Mouse (Mus musculus) heart, postnatal 0 days (tissue): ENCODE measurements at regions not wholly inside any gene's neighbourhood (a gene's known extent, or its start where the extent isn't known, plus 50 kb on each side); places are given as distances from the start of the nearest gene placed in this dataset.

ENCODE experiments used
- ATAC-seq: fragments of 200-750 bp; cut with Nextera tagmentation; 2 replicates; pipeline ENCODE4 v1.8.0; 2017; ENCODE audit warnings: low read depth, moderate number of reproducible peaks, moderate library complexity; ENCODE audit not compliant: insufficient read depth
- DNase-seq: peaks from one replicate; pipeline ENCODE4 v3.0.0-alpha.2; 2016; ENCODE audit warnings: low spot score
- H3K27ac ChIP-seq: fragments of 300-500 bp; sonication (generic); 2 replicates; pipeline ENCODE4 v1.5.1; 2014; ENCODE audit warnings: low read depth, mild to moderate bottlenecking
- H3K27me3 ChIP-seq: fragments of 300-500 bp; sonication (generic); 2 replicates; pipeline ENCODE4 v1.6.1; 2014; ENCODE audit warnings: low read length, mixed read lengths; ENCODE audit not compliant: control insufficient read depth, insufficient read depth
- H3K36me3 ChIP-seq: fragments of 300-500 bp; sonication (generic); replicated peaks from 2 replicates; pipeline ENCODE4 v1.6.1; 2014; ENCODE audit warnings: low read length, mixed read lengths; ENCODE audit not compliant: control insufficient read depth, insufficient read depth
- H3K4me1 ChIP-seq: fragments of 300-500 bp; sonication (generic); 2 replicates; pipeline ENCODE4 v1.6.1; 2014; ENCODE audit warnings: antibody characterized with exemption; ENCODE audit not compliant: control insufficient read depth, insufficient read depth
- H3K4me2 ChIP-seq: fragments of 300-500 bp; sonication (generic); 2 replicates; pipeline ENCODE4 v1.6.1; 2014; ENCODE audit warnings: low read depth, mild to moderate bottlenecking, low read length, moderate library complexity
- H3K4me3 ChIP-seq: fragments of 300-500 bp; sonication (generic); 2 replicates; pipeline ENCODE4 v1.5.1; 2014; ENCODE audit warnings: low read depth, low read length
- H3K9ac ChIP-seq: fragments of 300-500 bp; sonication (generic); replicated peaks from 2 replicates; pipeline ENCODE4 v1.6.1; 2014; ENCODE audit warnings: low read depth, low read length, mixed read lengths
- H3K9me3 ChIP-seq: fragments of 300-500 bp; sonication (generic); replicated peaks from 2 replicates; pipeline ENCODE4 v1.6.1; 2016; ENCODE audit warnings: low read length; ENCODE audit not compliant: control insufficient read depth
- CTCF ChIP-seq: IDR thresholded peaks from 2 replicates; pipeline ENCODE4 v1.5.1; 2016; ENCODE audit warnings: antibody characterized with exemption, control low read depth, low read depth
- EP300 ChIP-seq: IDR thresholded peaks from 2 replicates; pipeline ENCODE4 v1.6.1; 2016; ENCODE audit warnings: antibody characterized with exemption, low read depth
- WGBS: fragments of 180-500 bp; shearing (Covaris S2); extraction: QIAGEN DNeasy Blood & Tissue Kit; methylation state at CpG from one replicate; pipeline ENCODE4 v1.1.7; 2014; 5-methylcytosine and 5-hydroxymethylcytosine counted together

DNA sequence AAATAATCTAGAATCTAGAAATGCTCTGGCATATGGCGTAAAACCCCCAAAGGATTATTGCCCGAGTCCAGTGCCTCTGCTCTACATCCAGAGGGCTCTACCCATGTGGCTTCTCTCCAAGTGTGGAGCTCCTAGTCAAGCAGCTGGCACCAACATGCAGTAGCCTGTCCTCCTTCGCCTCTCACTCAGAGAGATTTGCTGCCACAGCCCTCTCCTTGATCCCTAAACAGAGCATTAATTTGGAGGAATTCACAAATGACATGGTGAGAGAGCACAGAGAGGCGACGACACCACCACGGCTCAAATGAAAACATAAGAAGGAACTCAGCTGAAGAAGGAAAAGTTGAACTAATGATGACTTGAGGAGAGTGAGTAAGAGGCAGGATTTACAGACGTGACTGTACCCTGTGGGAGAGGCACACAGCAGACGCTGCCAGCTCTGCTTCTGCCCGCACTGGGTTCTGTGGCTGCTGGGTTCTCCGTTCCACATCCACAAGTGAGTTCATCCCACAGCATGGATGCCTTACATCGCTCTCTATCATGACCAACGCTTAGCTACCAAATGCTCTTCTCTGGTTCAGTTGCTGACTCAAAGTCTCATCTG lies 132.8 kb downstream of the Ibtk start:
- no peak for DNase-seq
- H3K4me2 ChIP-seq = no peak overlapping the region
- H3K9me3 ChIP-seq = no peaks in the 10 kb centered on the region
- H3K4me3 ChIP-seq = no peak overlapping the region
- H3K27ac ChIP-seq = no peak overlapping the region
- no peak for ATAC-seq
- no peak overlapping the region for H3K9ac ChIP-seq
- 0 out of 2 replicates have a peak, but pooled peaks cover 6% of the 10 kb centered on the region for H3K4me1 ChIP-seq
- TF ChIP-seq EP300 (no peak), CTCF (no peak)
- no peaks in the 10 kb centered on the region for H3K27me3 ChIP-seq
- WGBS = 77% methylated on average over 12 of the region's 12 CpGs
- no peaks in the 10 kb centered on the region for H3K36me3 ChIP-seq

DNA sequence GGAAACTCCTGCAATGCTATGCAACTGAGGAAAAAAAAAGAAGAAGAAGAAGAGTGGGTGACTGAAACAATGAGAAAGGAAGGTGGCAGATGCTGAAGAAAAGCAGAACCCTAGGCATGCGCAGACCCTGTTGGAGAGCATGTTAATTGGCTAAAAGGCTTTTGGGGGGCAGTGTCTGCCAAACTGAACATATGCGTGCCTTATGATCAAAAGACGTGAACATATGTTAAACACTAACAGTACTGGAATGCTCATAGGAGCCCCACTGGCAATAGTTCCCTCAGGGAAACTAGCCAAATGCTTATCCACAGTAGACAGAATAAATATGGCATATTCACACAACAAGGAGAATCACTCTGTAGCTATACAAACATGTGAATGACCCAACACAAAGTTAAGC lies 140.0 kb downstream of the Ibtk start:
- DNase-seq (no peak), ATAC-seq (no peak)
- no peaks in the 10 kb centered on the region for H3K4me1 ChIP-seq
- no peak overlapping the region for H3K4me2 ChIP-seq
- no peaks in the 10 kb centered on the region for H3K36me3 ChIP-seq
- WGBS = 81% methylated on average over 3 of the region's 3 CpGs
- H3K9me3 ChIP-seq = no peaks in the 10 kb centered on the region
- no peak overlapping the region for H3K27ac ChIP-seq
- H3K27me3 ChIP-seq = no peaks in the 10 kb centered on the region
- no peak overlapping the region for H3K9ac ChIP-seq
- TF ChIP-seq CTCF (no peak), EP300 (no peak)
- H3K4me3 ChIP-seq = no peak overlapping the region

DNA sequence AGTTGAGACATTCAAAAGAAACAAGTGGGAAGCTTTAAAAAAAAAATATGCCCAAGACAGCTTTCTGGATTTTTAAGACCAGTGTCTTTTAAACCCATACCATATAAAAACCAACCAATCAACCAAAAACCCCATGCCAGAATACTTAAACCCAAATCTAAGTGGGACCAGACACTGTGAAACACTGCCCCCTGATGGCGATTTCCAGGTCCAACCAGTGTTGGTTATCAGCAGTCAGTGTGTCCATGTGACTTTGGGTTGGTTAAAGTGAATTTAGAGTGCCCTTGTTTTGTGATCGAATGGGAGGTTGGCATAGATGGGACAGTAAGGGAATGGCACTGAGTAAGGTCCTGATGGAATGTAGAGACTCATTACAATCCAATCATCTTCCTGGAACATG lies 152.2 kb downstream of the Ibtk start:
- Histone ChIP-seq H3K9me3 (no peaks in the 10 kb centered on the region), H3K4me1 (peaks cover 6% of the 10 kb centered on the region; the same call in 1 of the 2 replicates), H3K36me3 (no peaks in the 10 kb centered on the region), H3K9ac (no peak overlapping the region), H3K4me3 (no peak overlapping the region), H3K27me3 (no peaks in the 10 kb centered on the region), H3K4me2 (no peak overlapping the region), H3K27ac (no peak overlapping the region)
- 46% methylated on average over 2 of the region's 2 CpGs for WGBS
- DNase-seq (no peak), ATAC-seq (no peak)
- TF ChIP-seq EP300 (no peak), CTCF (peak; percentile 39)

DNA sequence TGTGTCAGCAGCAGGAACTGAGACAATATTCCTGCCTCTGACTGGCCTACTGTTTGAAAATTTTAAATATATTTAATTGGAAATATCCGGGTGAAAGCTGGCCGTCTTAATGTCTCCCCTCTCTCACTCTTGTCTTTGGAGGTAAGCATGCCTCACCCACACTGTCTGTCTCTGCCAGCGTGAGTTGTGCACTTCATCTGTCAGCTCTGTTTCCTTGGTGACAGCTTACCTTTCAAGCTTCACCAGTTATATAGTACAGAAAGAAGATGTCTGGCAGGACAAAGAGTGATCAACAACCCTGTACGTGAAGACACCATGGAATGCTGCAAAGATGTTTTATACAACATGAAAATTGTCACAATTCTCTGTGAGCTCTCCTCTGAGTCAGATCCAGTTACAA lies 155.3 kb downstream of the Ibtk start:
- no peak overlapping the region for H3K4me3 ChIP-seq

DNA sequence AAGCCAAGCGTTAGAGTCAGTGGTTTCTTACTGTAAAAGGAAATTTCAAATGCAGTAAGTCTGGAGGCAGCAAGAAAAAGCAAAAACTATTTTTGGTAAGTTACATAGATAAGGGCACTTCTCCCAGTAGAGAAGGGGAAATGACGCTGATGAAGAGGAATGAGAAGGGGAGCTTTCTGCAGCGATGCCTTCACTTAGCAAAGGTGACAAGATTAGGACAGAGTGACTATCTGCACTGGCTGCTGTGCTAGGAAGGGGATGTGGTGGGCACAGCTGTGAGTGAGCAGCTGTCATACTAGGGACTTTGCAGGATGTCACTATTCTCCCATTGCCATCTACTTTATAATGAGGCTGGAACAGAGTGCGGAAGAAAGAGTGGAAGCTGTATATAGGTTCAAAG lies 156.5 kb downstream of the Ibtk start:
- no peak overlapping the region for H3K4me3 ChIP-seq
- H3K9ac ChIP-seq = no peak overlapping the region
- no peak overlapping the region for H3K27ac ChIP-seq
- H3K4me2 ChIP-seq = no peak overlapping the region
- peaks cover 12% of the 10 kb centered on the region; the same call in 1 of the 2 replicates for H3K4me1 ChIP-seq
- no peaks in the 10 kb centered on the region for H3K9me3 ChIP-seq
- DNase-seq = no peak
- WGBS = 22% methylated on average over 4 of the region's 4 CpGs
- no peaks in the 10 kb centered on the region for H3K27me3 ChIP-seq
- H3K36me3 ChIP-seq = no peaks in the 10 kb centered on the region
- ATAC-seq = no peak
- TF ChIP-seq EP300 = no peak
- no peak for TF ChIP-seq CTCF

More for the DNA sequence above, 155.3 kb downstream of the Ibtk start:
- Histone ChIP-seq H3K27me3 (no peaks in the 10 kb centered on the region), H3K4me1 (peaks cover 12% of the 10 kb centered on the region; the same call in 1 of the 2 replicates), H3K36me3 (no peaks in the 10 kb centered on the region), H3K27ac (no peak overlapping the region), H3K9me3 (no peaks in the 10 kb centered on the region), H3K9ac (no peak overlapping the region), H3K4me2 (no peak overlapping the region)
- WGBS = 71% methylated on average over 4 of the region's 4 CpGs
- ATAC-seq = no peak
- no peak for TF ChIP-seq EP300
- no peak for TF ChIP-seq CTCF
- no peak for DNase-seq

DNA sequence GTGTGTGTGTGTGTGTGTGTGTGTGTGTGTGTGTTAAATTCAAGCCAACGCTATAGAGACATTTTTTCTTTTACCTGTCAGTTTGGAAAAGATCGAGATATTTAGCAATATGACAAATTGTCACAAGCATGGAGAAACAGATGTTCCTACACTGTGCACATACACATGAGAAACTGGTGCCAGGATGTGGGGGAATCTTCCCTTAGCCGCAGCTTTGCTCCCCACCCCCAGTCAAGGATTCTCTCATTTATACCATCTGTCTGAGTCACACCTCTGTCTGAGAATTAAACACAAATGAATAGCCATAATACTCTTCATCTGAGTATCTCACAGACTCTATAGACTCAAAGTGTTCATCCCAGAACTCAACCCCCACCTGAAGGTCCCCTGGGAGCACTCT lies 159.9 kb downstream of the Ibtk start:
- no peaks in the 10 kb centered on the region for H3K36me3 ChIP-seq
- H3K4me3 ChIP-seq = no peak overlapping the region
- H3K27me3 ChIP-seq = no peaks in the 10 kb centered on the region
- no peak for DNase-seq
- no peak overlapping the region for H3K9ac ChIP-seq
- H3K27ac ChIP-seq = no peak overlapping the region
- ATAC-seq = no peak
- TF ChIP-seq CTCF (no peak), EP300 (no peak)
- H3K4me1 ChIP-seq = peaks cover 12% of the 10 kb centered on the region; the same call in 1 of the 2 replicates
- no peaks in the 10 kb centered on the region for H3K9me3 ChIP-seq
- WGBS = 75% methylated on average over 3 of the region's 3 CpGs
- H3K4me2 ChIP-seq = no peak overlapping the region
